Mouse (Mus musculus) kidney, adult 2 months (tissue): ENCODE data around the gene 1700042G07Rik.

ENCODE experiments used
- CTCF ChIP-seq: fragments of 200-500 bp; conservative IDR thresholded peaks from 2 replicates; pipeline ENCODE4 v1.5.1; 2011; ENCODE audit warnings: low read depth, mild to moderate bottlenecking, control low read depth, low read length, moderate library complexity, mixed read lengths; ENCODE audit not compliant: insufficient read depth, insufficient read length
- POLR2A ChIP-seq: fragments of 200-500 bp; IDR thresholded peaks from one replicate; pipeline ENCODE4 v1.6.1; 2011; ENCODE audit warnings: low read depth, low read length, control low read depth

GRCm38 (mm10) chr4:116204422-116204821 lies 31.2 kb downstream of the 1700042G07Rik start:
- TF ChIP-seq CTCF (no peak), POLR2A (no peak)
